Mouse (Mus musculus) hindbrain, embryonic 16.5 days (tissue): ENCODE measurements around the gene Ankfy1. TPM values are rescaled to one million over a fixed set of nuclear protein-coding genes. Genes with fewer than 3 reads are reported as not detected.

Experiments
- ATAC-seq: fragments of 200-750 bp; cut with Nextera tagmentation; 2 replicates; pipeline ENCODE4 v1.8.0; 2017; ENCODE audit warnings: moderate TSS enrichment, moderate library complexity
- H3K27ac ChIP-seq: fragments of 300-500 bp; sonication (generic); 2 replicates; pipeline ENCODE4 v1.5.1; 2014; ENCODE audit warnings: low read depth, mild to moderate bottlenecking, control low read depth, low read length, moderate library complexity
- H3K27me3 ChIP-seq: fragments of 300-500 bp; sonication (generic); replicated peaks from 2 replicates; pipeline ENCODE4 v1.6.1; 2014; ENCODE audit warnings: low read length; ENCODE audit not compliant: control insufficient read depth, insufficient read depth
- H3K36me3 ChIP-seq: fragments of 300-500 bp; sonication (generic); 2 replicates; pipeline ENCODE4 v1.6.1; 2014; ENCODE audit warnings: mild to moderate bottlenecking, low read length, moderate library complexity, mixed read lengths; ENCODE audit not compliant: control insufficient read depth, insufficient read depth
- H3K4me1 ChIP-seq: fragments of 300-500 bp; sonication (generic); 2 replicates; pipeline ENCODE4 v1.6.1; 2014; ENCODE audit warnings: low read depth, low read length; ENCODE audit not compliant: control insufficient read depth, insufficient read depth
- H3K4me2 ChIP-seq: fragments of 300-500 bp; sonication (generic); 2 replicates; pipeline ENCODE4 v1.6.1; 2014; ENCODE audit warnings: mild to moderate bottlenecking, low read length, control low read depth, moderate library complexity
- H3K4me3 ChIP-seq: fragments of 300-500 bp; sonication (generic); 2 replicates; pipeline ENCODE4 v1.5.1; 2014; ENCODE audit warnings: mild to moderate bottlenecking, low read length, control low read depth, moderate library complexity
- H3K9ac ChIP-seq: fragments of 300-500 bp; sonication (generic); 2 replicates; pipeline ENCODE4 v1.6.1; 2014; ENCODE audit warnings: low read depth, mild to moderate bottlenecking, control low read depth, low read length, moderate library complexity
- H3K9me3 ChIP-seq: fragments of 300-500 bp; sonication (generic); 2 replicates; pipeline ENCODE4 v1.6.1; 2014; ENCODE audit warnings: mild to moderate bottlenecking, low read length, moderate library complexity; ENCODE audit not compliant: control insufficient read depth
- WGBS: fragments of 180-500 bp; shearing (Covaris S2); extraction: QIAGEN DNeasy Blood & Tissue Kit; methylation state at CpG from one replicate; pipeline ENCODE4 v1.1.7; 2014; 5-methylcytosine and 5-hydroxymethylcytosine counted together
- microRNA-seq: library from miRNA; unstranded; fragments of <30 nt; microRNA quantifications from one replicate; pipeline ENCODE4, GENCODE M21; 2017
- polyA plus RNA-seq: library from polyadenylated mRNA; unstranded; fragments of >200 nt; fragmentation: Nextera tagmentation; extraction: Ambion mirVana; gene quantifications from 2 replicates; pipeline ENCODE4 v1.2.1, GENCODE M21; 2015

Ankfy1 gene
- polyA plus RNA-seq, 1 experiment from 2014 or later: 19.8 TPM

DNA sequence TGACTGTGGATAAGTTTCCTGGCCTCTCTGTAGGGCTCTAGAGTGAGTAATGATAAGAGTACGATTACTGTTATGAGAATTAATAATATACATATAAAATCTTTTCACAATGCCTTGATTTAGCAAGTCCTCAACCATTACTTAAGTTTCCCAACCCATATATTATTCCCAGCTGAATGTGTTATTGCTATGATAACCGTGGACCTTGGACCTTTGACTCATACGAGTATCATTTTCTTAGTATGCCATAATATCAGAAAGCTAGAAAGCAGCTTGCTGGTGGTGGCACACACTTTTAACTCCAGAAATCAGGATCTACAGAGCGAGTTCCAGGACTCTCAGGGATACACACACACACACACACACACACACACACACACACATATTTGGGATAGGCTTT is 118.2 kb downstream of the Ankfy1 start:
- no peak overlapping the region for H3K27ac ChIP-seq
- no peak overlapping the region for H3K4me3 ChIP-seq
- H3K4me2 ChIP-seq: no peak overlapping the region
- no peaks in the 10 kb centered on the region for H3K9me3 ChIP-seq
- no peaks in the 10 kb centered on the region for H3K4me1 ChIP-seq
- H3K36me3 ChIP-seq: no peaks in the 10 kb centered on the region
- H3K27me3 ChIP-seq: no peaks in the 10 kb centered on the region
- ATAC-seq: no peak
- WGBS: 79% methylated on average over 4 of the region's 4 CpGs
- H3K9ac ChIP-seq: no peak overlapping the region

DNA sequence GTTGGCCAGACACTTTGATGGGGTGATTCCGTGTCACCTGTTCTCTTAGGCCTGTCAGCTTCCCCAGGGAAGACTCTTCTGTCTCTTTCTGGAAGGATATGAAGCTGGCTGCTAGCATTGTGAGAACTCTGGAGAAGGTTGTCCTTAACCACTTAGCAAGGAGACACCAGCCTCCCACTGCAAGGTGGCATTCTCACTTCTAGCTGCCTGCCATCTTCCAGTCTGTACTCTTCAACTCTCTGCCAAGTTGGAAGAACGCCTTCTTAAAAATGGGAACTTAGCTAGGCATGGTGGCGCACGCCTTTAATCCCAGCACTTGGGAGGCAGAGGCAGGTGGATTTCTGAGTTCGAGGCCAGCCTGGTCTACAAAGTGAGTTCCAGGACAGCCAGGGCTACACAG is 123.9 kb downstream of the Ankfy1 start:
- Histone ChIP-seq H3K4me2 (no peak overlapping the region), H3K9ac (no peak overlapping the region), H3K27me3 (no peaks in the 10 kb centered on the region), H3K4me1 (no peaks in the 10 kb centered on the region), H3K27ac (no peak overlapping the region), H3K4me3 (no peak overlapping the region), H3K9me3 (no peaks in the 10 kb centered on the region), H3K36me3 (no peaks in the 10 kb centered on the region)
- no peak for ATAC-seq
- 92% methylated on average over 5 of the region's 5 CpGs for WGBS

DNA sequence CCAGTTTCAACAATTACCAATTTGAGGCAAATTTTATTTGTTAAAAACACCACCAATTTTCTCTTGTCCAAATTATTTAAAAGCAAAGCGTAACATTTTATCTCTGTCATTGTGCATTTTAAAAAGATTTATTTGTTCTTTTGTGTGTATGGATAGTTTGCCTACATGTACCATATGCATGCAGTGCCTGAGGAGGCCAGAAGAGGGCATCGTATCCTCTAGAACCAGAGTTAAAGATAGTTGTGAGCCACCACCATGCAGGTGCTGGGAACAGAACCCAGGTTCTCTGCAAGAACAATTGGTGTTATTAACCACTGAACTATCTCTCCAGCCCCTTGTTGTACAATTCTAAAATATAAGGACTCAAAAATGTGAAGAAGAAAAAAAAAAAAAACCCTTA is 124.4 kb downstream of the Ankfy1 start:
- H3K4me1 ChIP-seq: no peaks in the 10 kb centered on the region
- no peaks in the 10 kb centered on the region for H3K9me3 ChIP-seq
- H3K27me3 ChIP-seq: no peaks in the 10 kb centered on the region
- no peak overlapping the region for H3K27ac ChIP-seq
- H3K36me3 ChIP-seq: no peaks in the 10 kb centered on the region
- no peak overlapping the region for H3K4me3 ChIP-seq
- no peak for ATAC-seq
- no peak overlapping the region for H3K4me2 ChIP-seq
- H3K9ac ChIP-seq: no peak overlapping the region
- WGBS: 70% methylated on average over 2 of the region's 2 CpGs

DNA sequence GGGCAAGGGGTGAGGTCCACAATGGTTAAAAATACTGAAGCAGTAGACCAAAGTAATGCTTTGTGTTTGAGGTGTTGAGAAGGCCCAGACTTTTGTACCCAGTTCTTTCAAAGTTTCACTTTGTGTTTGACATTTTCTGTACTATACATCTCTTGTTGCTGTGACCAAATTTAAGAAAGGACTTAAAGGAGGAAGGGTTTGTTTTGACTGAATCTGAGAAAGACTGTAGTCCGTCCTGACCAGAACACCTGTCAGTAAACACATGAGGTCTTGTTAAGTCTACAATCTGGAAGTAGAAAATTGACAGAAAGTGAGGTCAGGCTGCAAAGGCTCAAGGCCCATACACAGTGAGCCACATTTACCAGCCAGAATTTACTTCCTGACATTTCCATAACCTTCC is 127.1 kb downstream of the Ankfy1 start:
- 85% methylated on average over 1 of the region's 1 CpGs for WGBS
- Histone ChIP-seq H3K4me1 (no peaks in the 10 kb centered on the region), H3K27ac (no peak overlapping the region), H3K4me2 (no peak overlapping the region), H3K4me3 (no peak overlapping the region), H3K9ac (no peak overlapping the region), H3K36me3 (peaks cover 10% of the 10 kb centered on the region; the same call in 1 of the 2 replicates), H3K27me3 (no peaks in the 10 kb centered on the region), H3K9me3 (no peaks in the 10 kb centered on the region)
- ATAC-seq: no peak

DNA sequence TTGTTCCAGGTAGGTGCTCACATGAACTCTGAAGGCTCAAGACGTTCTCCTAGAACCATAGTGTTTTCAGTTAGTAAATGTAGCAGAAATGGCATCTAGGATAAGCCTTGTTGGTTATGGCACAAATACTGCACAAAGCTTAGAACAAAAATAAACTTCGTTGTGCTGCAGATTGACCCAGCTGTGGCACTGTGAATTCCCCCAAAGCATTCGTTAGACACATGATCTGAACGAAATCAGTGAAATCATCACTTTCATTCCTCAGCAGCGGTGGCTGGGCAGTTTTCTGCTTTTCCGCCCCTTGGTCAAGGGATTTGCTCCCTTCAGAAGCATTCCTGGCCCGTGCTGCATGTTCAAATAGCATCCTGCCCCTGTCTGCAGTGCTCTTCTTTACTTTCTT is 128.3 kb downstream of the Ankfy1 start:
- peaks cover 14% of the 10 kb centered on the region; the same call in 1 of the 2 replicates for H3K36me3 ChIP-seq
- H3K4me3 ChIP-seq: no peak overlapping the region
- no peak overlapping the region for H3K4me2 ChIP-seq
- no peak overlapping the region for H3K27ac ChIP-seq
- no peaks in the 10 kb centered on the region for H3K27me3 ChIP-seq
- no peak overlapping the region for H3K9ac ChIP-seq
- no peak for ATAC-seq
- no peaks in the 10 kb centered on the region for H3K4me1 ChIP-seq
- H3K9me3 ChIP-seq: no peaks in the 10 kb centered on the region
- WGBS: 93% methylated on average over 7 of the region's 7 CpGs

DNA sequence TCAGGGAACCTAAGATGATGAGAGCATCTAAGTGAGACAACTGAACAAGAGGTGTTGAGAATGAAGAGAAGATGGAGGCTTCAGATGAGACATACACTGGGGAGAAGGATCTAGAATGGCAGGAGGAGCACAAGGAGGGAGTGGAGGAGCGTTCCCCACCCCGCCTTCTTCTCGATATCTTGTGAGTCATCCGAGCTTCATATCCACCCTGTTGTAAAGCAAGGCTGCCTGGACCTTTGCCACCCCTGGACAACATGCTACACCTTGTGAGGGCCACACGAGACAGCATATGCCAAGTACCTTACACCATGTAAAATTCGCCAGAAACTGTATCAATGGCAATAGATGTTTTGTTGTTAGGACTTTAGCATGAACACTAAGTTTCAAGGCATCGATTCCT is 131.2 kb downstream of the Ankfy1 start:
- Histone ChIP-seq H3K27me3 (no peaks in the 10 kb centered on the region), H3K9ac (no peak overlapping the region), H3K36me3 (peaks cover 25% of the 10 kb centered on the region), H3K4me3 (no peak overlapping the region), H3K27ac (no peak overlapping the region), H3K4me2 (no peak overlapping the region), H3K9me3 (no peaks in the 10 kb centered on the region), H3K4me1 (no peaks in the 10 kb centered on the region)
- WGBS: 93% methylated on average over 7 of the region's 7 CpGs
- no peak for ATAC-seq

Small RNA genes within 50 kb of the gene (microRNA-seq; reads per million reads assigned to microRNA genes)
- gene Gm25678: not detected

Other genes starting within 250 kb of the Ankfy1 start
- 54.2 and 63.0 TPM in 2 replicates for gene Mybbp1a, start 248.7 kb upstream of the Ankfy1 start, polyA plus RNA-seq
- gene Spns2, start 200.1 kb upstream of the Ankfy1 start, polyA plus RNA-seq: 6.0 and 8.2 TPM in 2 replicates
- gene Spns3, start 139.5 kb upstream of the Ankfy1 start, polyA plus RNA-seq: 0.09 TPM in 1 of 2 replicates, not detected in the other
- 76.5 and 82.2 TPM in 2 replicates for gene Ube2g1, start 82.7 kb upstream of the Ankfy1 start, polyA plus RNA-seq
- 10.2 and 11.3 TPM in 2 replicates for gene Cyb5d2, start 106.1 kb downstream of the Ankfy1 start, polyA plus RNA-seq
- 12.2 and 13.1 TPM in 2 replicates for gene Zzef1, start 106.2 kb downstream of the Ankfy1 start, polyA plus RNA-seq